Mouse (Mus musculus) c-Kit-negative CD71-positive TER-119-positive erythroid progenitor cells, embryonic 14.5 days (primary cell): ENCODE data around the gene Rhbdf2.
"Not testable (repeated sequence)": the region's sequence is repeated elsewhere in the genome, so short reads cannot be mapped to it uniquely, and the experiment has no call there.

Source experiments
- DNase-seq: peaks from one replicate; pipeline ENCODE4 v3.0.0-alpha.2; 2013; ENCODE audit warnings: low read depth, low spot score

The Rhbdf2 gene

GRCm38 (mm10) chr11:116643579-116644224, 16.9 kb upstream of the Rhbdf2 start:
- DNase-seq = no peak

GRCm38 (mm10) chr11:116642681-116643578, 16.1 kb upstream of the Rhbdf2 start:
- peak; percentile 62 for DNase-seq

- DNase-seq = no peak
Observed at GRCm38 (mm10) chr11:116641731-116642130, 14.9 kb upstream of the Rhbdf2 start.

- DNase-seq = no peak
Observed at GRCm38 (mm10) chr11:116641168-116641567, 14.3 kb upstream of the Rhbdf2 start.

- not testable (repeated sequence) for DNase-seq
Observed at GRCm38 (mm10) chr11:116636607-116637006, 9.8 kb upstream of the Rhbdf2 start.

GRCm38 (mm10) chr11:116632962-116633361, 6.1 kb upstream of the Rhbdf2 start:
- DNase-seq = no peak

GRCm38 (mm10) chr11:116630171-116630965, 3.5 kb upstream of the Rhbdf2 start:
- no peak for DNase-seq

GRCm38 (mm10) chr11:116629472-116629871, 2.7 kb upstream of the Rhbdf2 start:
- no peak for DNase-seq

GRCm38 (mm10) chr11:116628712-116629111, 1.9 kb upstream of the Rhbdf2 start:
- DNase-seq = peak; percentile 85

GRCm38 (mm10) chr11:116627072-116628020, 527 bp upstream of the Rhbdf2 start:
- no peak for DNase-seq

GRCm38 (mm10) chr11:116625081-116626000, 1.5 kb downstream of the Rhbdf2 start:
- peak; percentile 66 for DNase-seq

GRCm38 (mm10) chr11:116624131-116624832, 2.5 kb downstream of the Rhbdf2 start:
- peak; percentile 83 for DNase-seq

- no peak for DNase-seq
Observed at GRCm38 (mm10) chr11:116623281-116624124, 3.3 kb downstream of the Rhbdf2 start.

- no peak for DNase-seq
Observed at GRCm38 (mm10) chr11:116621258-116621704, 5.5 kb downstream of the Rhbdf2 start.

GRCm38 (mm10) chr11:116620559-116621253, 6.1 kb downstream of the Rhbdf2 start:
- no peak for DNase-seq

GRCm38 (mm10) chr11:116620073-116620472, 6.7 kb downstream of the Rhbdf2 start:
- DNase-seq = peak; percentile 67

- no peak for DNase-seq
Observed at GRCm38 (mm10) chr11:116619561-116619960, 7.3 kb downstream of the Rhbdf2 start.
